Mouse (Mus musculus) spleen, adult 2 months (tissue): ENCODE results near the gene Prkrip1.

Experiments used
- CTCF ChIP-seq: fragments of 200-500 bp; IDR thresholded peaks from 2 replicates; pipeline ENCODE4 v1.5.1; 2011; ENCODE audit warnings: mild to moderate bottlenecking, inconsistent platforms; ENCODE audit not compliant: insufficient read depth, insufficient read length, insufficient replicate concordance; ENCODE audit errors: extremely low read depth
- POLR2A ChIP-seq: fragments of 200-500 bp; IDR thresholded peaks from 2 replicates; pipeline ENCODE4 v1.6.1; 2011; ENCODE audit warnings: low read depth, low read length, inconsistent platforms

DNA sequence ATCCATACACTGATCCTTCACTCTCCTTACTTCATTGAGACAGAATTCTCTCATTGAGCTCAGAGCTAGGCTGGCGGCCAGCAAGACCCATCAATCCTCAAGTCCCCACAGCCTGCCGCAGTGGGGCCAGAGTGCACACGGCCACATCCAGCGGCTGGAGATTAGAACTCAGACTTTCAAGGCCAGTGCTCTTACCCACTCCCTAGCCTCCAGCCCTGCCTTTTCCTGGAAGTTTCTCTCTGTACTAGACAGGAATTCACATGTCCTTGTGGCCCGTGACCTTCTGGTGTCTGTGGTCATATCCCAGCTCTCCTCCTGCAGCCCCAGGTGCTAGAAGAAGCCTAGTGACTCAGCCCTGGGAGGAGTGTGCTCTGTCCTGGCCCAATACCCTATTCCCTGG is 37.8 kb upstream of the Prkrip1 start:
- TF ChIP-seq CTCF (no peak), POLR2A (no peak)
